ENCODE assay signal across 7 mouse cellular contexts in genomic region chr3:90220088-90220487, GRCm38 (mm10). TPM values are rescaled to one million over a fixed set of nuclear protein-coding genes. Genes with fewer than 3 reads are reported as not detected.
DNase-seq lines count a peak whose midpoint lies in the region; ATAC-seq and TF ChIP-seq lines count a peak whose summit lies in the region.

No protein-coding gene starts in this region.

- H3K27ac ChIP-seq in ES-E14 (ENCODE audit: insufficient read depth, low read depth, low read length, poor library complexity, severe bottlenecking): no peak overlapping the region
- H3K27ac ChIP-seq in embryonic facial prominence, embryonic 13.5 days: peak overlapping the region; percentile 80
- H3K27ac ChIP-seq in heart, postnatal 0 days (ENCODE audit: low read depth): peak overlapping the region; percentile 81
- H3K27ac ChIP-seq in lung, embryonic 15.5 days: peak overlapping the region; percentile 91

- WGBS in embryonic facial prominence, embryonic 13.5 days: 10% methylated on average over 6 of the region's 6 CpGs
- WGBS in heart, postnatal 0 days: 17% methylated on average over 6 of the region's 6 CpGs
- whole genome bisulfite sequencing in lung, embryonic 15.5 days: 5% methylated on average over 6 of the region's 6 CpGs

- TF ChIP-seq CTCF in heart, postnatal 0 days (IDR thresholded peaks at IDR 0.05; ENCODE audit: low read depth): peak; percentile 68

- H3K9ac ChIP-seq in ES-E14 (ENCODE audit: insufficient read depth, low read depth, low read length, poor library complexity, severe bottlenecking): no peak overlapping the region; the same call in 1 of the 2 replicates
- peak overlapping the region; percentile 69 for H3K9ac ChIP-seq in embryonic facial prominence, embryonic 13.5 days
- peak overlapping the region; percentile 77 for H3K9ac ChIP-seq in heart, postnatal 0 days (replicated peaks; ENCODE audit: low read depth, low read length)
- peak overlapping the region; percentile 65 for H3K9ac ChIP-seq in lung, embryonic 15.5 days

- TF ChIP-seq EP300 in heart, postnatal 0 days (IDR thresholded peaks at IDR 0.05; ENCODE audit: low read depth): no peak

- H3K36me3 ChIP-seq in ES-E14 (ENCODE audit: control insufficient read depth, insufficient read depth, low read length, poor library complexity, severe bottlenecking): no peaks in the 10 kb centered on the region
- H3K36me3 ChIP-seq in embryonic facial prominence, embryonic 13.5 days: peaks cover 20% of the 10 kb centered on the region
- H3K36me3 ChIP-seq in heart, postnatal 0 days (replicated peaks; ENCODE audit: control insufficient read depth, insufficient read depth, low read length): peaks cover 8% of the 10 kb centered on the region; the same call in 1 of the 2 replicates
- H3K36me3 ChIP-seq in lung, embryonic 15.5 days: peaks cover 17% of the 10 kb centered on the region

- ATAC-seq in embryonic facial prominence, embryonic 13.5 days (ENCODE audit: insufficient number of reproducible peaks, insufficient read depth, low FRiP score, low TSS enrichment, low read depth): no peak
- peak; percentile 44 for ATAC-seq in heart, postnatal 0 days (ENCODE audit: insufficient read depth, low read depth)
- peak; percentile 58; the same call in 1 of the 2 replicates for ATAC-seq in lung, embryonic 15.5 days (ENCODE audit: borderline replicate concordance, extremely low read depth, low FRiP score, low TSS enrichment)
- peak; percentile 65; the same call in 1 of the 2 replicates for ATAC-seq in neutrophil, adult 5-6 weeks (ENCODE audit: extremely low read depth, insufficient number of reproducible peaks, low FRiP score, poor library complexity, severe bottlenecking)

- no peaks in the 10 kb centered on the region for H3K9me3 ChIP-seq in ES-E14 (ENCODE audit: control insufficient read depth, insufficient read depth, low read depth, low read length)
- no peaks in the 10 kb centered on the region for H3K9me3 ChIP-seq in embryonic facial prominence, embryonic 13.5 days
- H3K9me3 ChIP-seq in heart, postnatal 0 days (replicated peaks; ENCODE audit: control insufficient read depth, low read length): no peaks in the 10 kb centered on the region
- no peaks in the 10 kb centered on the region for H3K9me3 ChIP-seq in lung, embryonic 15.5 days

- H3K27me3 ChIP-seq in embryonic facial prominence, embryonic 13.5 days: no peaks in the 10 kb centered on the region
- H3K27me3 ChIP-seq in heart, postnatal 0 days (ENCODE audit: control insufficient read depth, insufficient read depth, low read length): no peaks in the 10 kb centered on the region
- H3K27me3 ChIP-seq in lung, embryonic 15.5 days: no peaks in the 10 kb centered on the region

- peaks cover 7 to 11% of the 10 kb centered on the region in 2 experiments for H3K4me1 ChIP-seq in ES-E14 (ENCODE audit: control insufficient read depth in 2 of 2, insufficient read depth in 2 of 2, low read length in 2 of 2, poor library complexity in 1 of 2)
- H3K4me1 ChIP-seq in embryonic facial prominence, embryonic 13.5 days: peaks cover 11% of the 10 kb centered on the region
- 0 out of 2 replicates have a peak, but pooled peaks cover 4% of the 10 kb centered on the region for H3K4me1 ChIP-seq in heart, postnatal 0 days (ENCODE audit: control insufficient read depth, insufficient read depth)
- peaks cover 21% of the 10 kb centered on the region for H3K4me1 ChIP-seq in lung, embryonic 15.5 days

- DNase-seq in ES-E14 (ENCODE audit: low read depth, low spot score): peak; percentile 47
- peak; percentile 66 for DNase-seq in adrenal gland, postnatal 14 days
- peak; percentile 55 for DNase-seq in heart, postnatal 0 days (ENCODE audit: low spot score)
- peak; percentile 38 to 81 for DNase-seq in layer of hippocampus, adult 18-20 months (ENCODE audit: low spot score in 2 of 2)

- H3K4me2 ChIP-seq in embryonic facial prominence, embryonic 13.5 days: peak overlapping the region; percentile 77
- H3K4me2 ChIP-seq in heart, postnatal 0 days (ENCODE audit: low read depth, low read length): peak overlapping the region; percentile 82
- H3K4me2 ChIP-seq in lung, embryonic 15.5 days: peak overlapping the region; percentile 77

- H3K4me3 ChIP-seq in ES-E14 (ENCODE audit: insufficient read depth in 1 of 2, low read depth in 1 of 2, low read length in 2 of 2, poor library complexity in 1 of 2, severe bottlenecking in 1 of 2): peak overlapping the region in 1 of 2 experiments; percentile 65; a peak in 2 of 4 replicates
- H3K4me3 ChIP-seq in embryonic facial prominence, embryonic 13.5 days: peak overlapping the region; percentile 51
- H3K4me3 ChIP-seq in heart, postnatal 0 days (ENCODE audit: low read depth, low read length): peak overlapping the region; percentile 62
- peak overlapping the region; percentile 55 for H3K4me3 ChIP-seq in lung, embryonic 15.5 days

- in situ Hi-C loops in ES-E14 (cut with MboI; ENCODE audit: low sequenced_read_pairs in 2 of 2, unreplicated experiment in 2 of 2): no loop called here

TF ChIP-seq in ES-E14, 5 proteins besides CTCF, POLR2A, EP300 and RAD21:
- TF ChIP-seq HCFC1 (IDR thresholded peaks at IDR 0.05; ENCODE audit: borderline replicate concordance, insufficient read depth, low read length): no peak
- TF ChIP-seq MAFK (IDR thresholded peaks at IDR 0.05; ENCODE audit: insufficient read depth, low read depth, low read length): no peak
- TF ChIP-seq ZNF384 (IDR thresholded peaks at IDR 0.05; ENCODE audit: low read depth, low read length): no peak
- TF ChIP-seq CHD2 (IDR thresholded peaks at IDR 0.05; ENCODE audit: low read depth, low read length): no peak
- no peak for TF ChIP-seq ZC3H11A (IDR thresholded peaks at IDR 0.05; ENCODE audit: borderline replicate concordance, low read depth, low read length)

RNA-seq across cellular contexts. Expression of gene Rab13, which starts 6.6 kb away (rescaled TPM):
- 9.6 and 13.2 TPM in 2 replicates for total RNA-seq in ES-E14 (2012; rRNA removed)
- total RNA-seq in adrenal gland, postnatal 14 days (2021): 33.7 and 34.3 TPM in 2 replicates
- polyA plus RNA-seq in embryonic facial prominence, embryonic 13.5 days (2015; fragmentation: Nextera tagmentation; extraction: Ambion mirVana): 35.4 and 38.9 TPM in 2 replicates
- total RNA-seq in heart, postnatal 0 days (2014; rRNA removed; ENCODE audit: low replicate concordance): 9.7 and 13.7 TPM in 2 replicates
- polyA plus RNA-seq in heart, postnatal 0 days (2015; fragmentation: Nextera tagmentation; extraction: Ambion mirVana): 17.9 and 18.2 TPM in 2 replicates
- total RNA-seq in layer of hippocampus, adult 18-20 months (2021): 10 to 100 TPM in 1 of 2 experiments, 1 to 10 TPM in 1; 9.4 to 10.4 TPM
- 35.8 and 40.0 TPM in 2 replicates for polyA plus RNA-seq in lung, embryonic 15.5 days (2015; fragmentation: Nextera tagmentation; extraction: Ambion mirVana)
- total RNA-seq in neutrophil, adult 5-6 weeks (2017): 1.4 and 2.0 TPM in 2 replicates

RNA-seq across cellular contexts. Expression of gene Rps27, which starts 6.6 kb away (rescaled TPM):
- 3,820 and 4,467 TPM in 2 replicates for total RNA-seq in ES-E14 (2012; rRNA removed)
- total RNA-seq in adrenal gland, postnatal 14 days (2021): 1,702 and 2,060 TPM in 2 replicates
- 1,327 and 1,965 TPM in 2 replicates for polyA plus RNA-seq in embryonic facial prominence, embryonic 13.5 days (2015; fragmentation: Nextera tagmentation; extraction: Ambion mirVana)
- total RNA-seq in heart, postnatal 0 days (2014; rRNA removed; ENCODE audit: low replicate concordance): 3,347 and 4,005 TPM in 2 replicates
- 908 and 957 TPM in 2 replicates for polyA plus RNA-seq in heart, postnatal 0 days (2015; fragmentation: Nextera tagmentation; extraction: Ambion mirVana)
- 1,000 to 10,000 TPM in 1 of 2 experiments, 100 to 1,000 TPM in 1; 993 to 1,005 TPM for total RNA-seq in layer of hippocampus, adult 18-20 months (2021)
- polyA plus RNA-seq in lung, embryonic 15.5 days (2015; fragmentation: Nextera tagmentation; extraction: Ambion mirVana): 1,416 and 1,510 TPM in 2 replicates
- 6,147 and 6,362 TPM in 2 replicates for total RNA-seq in neutrophil, adult 5-6 weeks (2017)

RNA-seq across cellular contexts. Expression of gene Jtb, which starts 11.3 kb away (rescaled TPM):
- 61.9 and 64.0 TPM in 2 replicates for total RNA-seq in ES-E14 (2012; rRNA removed)
- 58.8 and 58.9 TPM in 2 replicates for total RNA-seq in adrenal gland, postnatal 14 days (2021)
- polyA plus RNA-seq in embryonic facial prominence, embryonic 13.5 days (2015; fragmentation: Nextera tagmentation; extraction: Ambion mirVana): 107 and 113 TPM in 2 replicates
- 78.5 and 87.2 TPM in 2 replicates for total RNA-seq in heart, postnatal 0 days (2014; rRNA removed; ENCODE audit: low replicate concordance)
- polyA plus RNA-seq in heart, postnatal 0 days (2015; fragmentation: Nextera tagmentation; extraction: Ambion mirVana): 116 TPM in 2 replicates
- 10 to 100 TPM; 44.1 to 46.2 TPM for total RNA-seq in layer of hippocampus, adult 18-20 months (2021)
- polyA plus RNA-seq in lung, embryonic 15.5 days (2015; fragmentation: Nextera tagmentation; extraction: Ambion mirVana): 90.2 and 100 TPM in 2 replicates
- 63.0 and 65.2 TPM in 2 replicates for total RNA-seq in neutrophil, adult 5-6 weeks (2017)

RNA-seq across cellular contexts. Expression of gene Creb3l4, which starts 23.2 kb away (rescaled TPM):
- total RNA-seq in ES-E14 (2012; rRNA removed): 2.3 and 4.8 TPM in 2 replicates
- 0.33 and 0.38 TPM in 2 replicates for total RNA-seq in adrenal gland, postnatal 14 days (2021)
- polyA plus RNA-seq in embryonic facial prominence, embryonic 13.5 days (2015; fragmentation: Nextera tagmentation; extraction: Ambion mirVana): 8.9 and 9.1 TPM in 2 replicates
- total RNA-seq in heart, postnatal 0 days (2014; rRNA removed; ENCODE audit: low replicate concordance): 2.4 TPM in 1 of 2 replicates, not detected in the other
- polyA plus RNA-seq in heart, postnatal 0 days (2015; fragmentation: Nextera tagmentation; extraction: Ambion mirVana): 1.2 TPM in 2 replicates
- total RNA-seq in layer of hippocampus, adult 18-20 months (2021): under 1 TPM in 1 of 2 experiments, not detected in 1; 0.41 TPM
- 6.0 and 6.3 TPM in 2 replicates for polyA plus RNA-seq in lung, embryonic 15.5 days (2015; fragmentation: Nextera tagmentation; extraction: Ambion mirVana)
- not detected in 2 replicates for total RNA-seq in neutrophil, adult 5-6 weeks (2017)

RNA-seq across cellular contexts. Expression of gene Slc39a1, which starts 27.9 kb away (rescaled TPM):
- total RNA-seq in ES-E14 (2012; rRNA removed): 88.4 and 115 TPM in 2 replicates
- total RNA-seq in adrenal gland, postnatal 14 days (2021): 106 and 108 TPM in 2 replicates
- polyA plus RNA-seq in embryonic facial prominence, embryonic 13.5 days (2015; fragmentation: Nextera tagmentation; extraction: Ambion mirVana): 86.2 and 92.6 TPM in 2 replicates
- 157 and 158 TPM in 2 replicates for total RNA-seq in heart, postnatal 0 days (2014; rRNA removed; ENCODE audit: low replicate concordance)
- 93.3 and 95.5 TPM in 2 replicates for polyA plus RNA-seq in heart, postnatal 0 days (2015; fragmentation: Nextera tagmentation; extraction: Ambion mirVana)
- 10 to 100 TPM; 39.0 to 45.3 TPM for total RNA-seq in layer of hippocampus, adult 18-20 months (2021)
- polyA plus RNA-seq in lung, embryonic 15.5 days (2015; fragmentation: Nextera tagmentation; extraction: Ambion mirVana): 94.7 and 102 TPM in 2 replicates
- 32.4 and 34.4 TPM in 2 replicates for total RNA-seq in neutrophil, adult 5-6 weeks (2017)
